Mouse (Mus musculus) liver, embryonic 12.5 days (tissue): ENCODE data around the gene Hils1. TPM values are rescaled to one million over a fixed set of nuclear protein-coding genes. Genes with fewer than 3 reads are reported as not detected.

Experiments used
- ATAC-seq: fragments of 200-750 bp; cut with Nextera tagmentation; 2 replicates; pipeline ENCODE4 v1.8.0; 2017; ENCODE audit warnings: moderate number of reproducible peaks, mild to moderate bottlenecking, moderate library complexity
- H3K27ac ChIP-seq: fragments of 300-500 bp; sonication (generic); 2 replicates; pipeline ENCODE4 v1.5.1; 2016; ENCODE audit warnings: mild to moderate bottlenecking
- H3K27me3 ChIP-seq: fragments of 300-500 bp; sonication (generic); replicated peaks from 2 replicates; pipeline ENCODE4 v1.6.1; 2016; ENCODE audit warnings: mild to moderate bottlenecking, moderate library complexity
- H3K36me3 ChIP-seq: fragments of 300-500 bp; sonication (generic); 2 replicates; pipeline ENCODE4 v1.6.1; 2016; ENCODE audit warnings: mild to moderate bottlenecking, moderate library complexity
- H3K4me1 ChIP-seq: fragments of 300-500 bp; sonication (generic); 2 replicates; pipeline ENCODE4 v1.6.1; 2016
- H3K4me2 ChIP-seq: fragments of 300-500 bp; sonication (generic); 2 replicates; pipeline ENCODE4 v1.6.1; 2016; ENCODE audit warnings: mild to moderate bottlenecking, moderate library complexity
- H3K4me3 ChIP-seq: fragments of 300-500 bp; sonication (generic); 2 replicates; pipeline ENCODE4 v1.5.1; 2016; ENCODE audit warnings: mild to moderate bottlenecking, moderate library complexity
- H3K9ac ChIP-seq: fragments of 300-500 bp; sonication (generic); 2 replicates; pipeline ENCODE4 v1.6.1; 2016; ENCODE audit warnings: mild to moderate bottlenecking, moderate library complexity
- H3K9me3 ChIP-seq: fragments of 300-500 bp; sonication (generic); replicated peaks from 2 replicates; pipeline ENCODE4 v1.6.1; 2016; ENCODE audit warnings: mild to moderate bottlenecking, moderate library complexity
- WGBS: fragments of 180-500 bp; shearing (Covaris S2); methylation state at CpG from one replicate; pipeline ENCODE4 v1.1.7; 2016; ENCODE audit not compliant: insufficient replicate concordance; 5-methylcytosine and 5-hydroxymethylcytosine counted together
- polyA plus RNA-seq: library from polyadenylated mRNA; unstranded; fragments of >200 nt; fragmentation: Nextera tagmentation; extraction: Ambion mirVana; gene quantifications from 2 replicates; pipeline ENCODE4 v1.2.1, GENCODE M21; 2016

Hils1 gene
- polyA plus RNA-seq, 1 experiment from 2014 or later: not detected

DNA sequence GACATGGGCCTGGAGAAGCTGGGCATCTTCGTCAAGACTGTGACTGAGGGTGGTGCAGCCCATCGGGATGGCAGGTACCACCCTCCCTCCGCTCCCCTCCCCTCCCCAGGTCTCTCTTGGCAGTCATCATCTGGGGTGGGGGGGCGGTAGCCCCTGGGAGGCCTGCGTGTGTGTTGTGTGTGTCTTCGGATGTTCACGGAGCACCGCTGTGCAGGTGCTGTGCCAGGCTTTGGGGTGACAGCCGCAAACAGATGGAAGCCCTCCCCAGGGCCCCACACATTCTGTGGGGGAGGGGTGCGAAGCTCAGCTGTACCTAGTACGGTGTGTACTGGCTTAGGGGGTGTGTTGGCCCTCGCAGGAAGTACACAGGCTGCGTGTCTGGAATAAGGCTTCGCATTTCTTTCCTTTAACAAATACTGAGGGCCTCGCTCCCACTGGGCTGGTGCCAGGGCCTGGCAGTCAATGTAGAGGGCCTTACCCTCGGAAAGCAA, 30.7 kb downstream of the Hils1 start:
- no peaks in the 10 kb centered on the region for H3K9me3 ChIP-seq
- H3K27me3 ChIP-seq: no peaks in the 10 kb centered on the region
- H3K36me3 ChIP-seq: peaks cover 96% of the 10 kb centered on the region
- H3K4me2 ChIP-seq: peak overlapping the region; percentile 94
- ATAC-seq: peak; percentile 36
- peaks cover 99% of the 10 kb centered on the region for H3K4me1 ChIP-seq
- 49% methylated on average over 16 of the region's 16 CpGs for WGBS
- H3K27ac ChIP-seq: peak overlapping the region; percentile 90
- H3K9ac ChIP-seq: peak overlapping the region; percentile 95
- peak overlapping the region; percentile 54 for H3K4me3 ChIP-seq

DNA sequence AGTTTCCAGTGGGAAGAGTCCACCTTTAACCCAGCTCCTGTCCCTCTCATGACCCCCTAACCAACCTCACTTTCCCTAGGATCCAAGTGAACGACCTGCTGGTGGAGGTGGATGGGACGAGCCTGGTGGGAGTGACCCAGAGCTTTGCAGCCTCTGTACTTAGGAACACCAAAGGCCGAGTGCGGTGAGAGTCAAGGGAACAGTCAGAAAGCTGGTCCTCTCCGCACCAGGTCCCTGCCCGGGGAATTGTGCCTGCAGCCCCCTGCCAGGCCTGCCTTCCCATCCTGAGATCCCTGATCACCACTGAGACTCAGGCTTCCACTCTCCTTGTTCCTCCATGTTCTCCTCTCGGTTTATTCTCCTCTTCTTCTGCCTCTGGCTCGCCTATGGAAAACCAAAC, 32.7 kb downstream of the Hils1 start:
- Histone ChIP-seq H3K9me3 (no peaks in the 10 kb centered on the region), H3K27me3 (no peaks in the 10 kb centered on the region), H3K36me3 (peaks cover 98% of the 10 kb centered on the region), H3K27ac (peak overlapping the region; percentile 90), H3K4me1 (peaks cover 99% of the 10 kb centered on the region), H3K9ac (peak overlapping the region; percentile 95), H3K4me2 (peak overlapping the region; percentile 94), H3K4me3 (peak overlapping the region; percentile 54; the same call in 1 of the 2 replicates)
- no peak for ATAC-seq
- 47% methylated on average over 8 of the region's 8 CpGs for WGBS

DNA sequence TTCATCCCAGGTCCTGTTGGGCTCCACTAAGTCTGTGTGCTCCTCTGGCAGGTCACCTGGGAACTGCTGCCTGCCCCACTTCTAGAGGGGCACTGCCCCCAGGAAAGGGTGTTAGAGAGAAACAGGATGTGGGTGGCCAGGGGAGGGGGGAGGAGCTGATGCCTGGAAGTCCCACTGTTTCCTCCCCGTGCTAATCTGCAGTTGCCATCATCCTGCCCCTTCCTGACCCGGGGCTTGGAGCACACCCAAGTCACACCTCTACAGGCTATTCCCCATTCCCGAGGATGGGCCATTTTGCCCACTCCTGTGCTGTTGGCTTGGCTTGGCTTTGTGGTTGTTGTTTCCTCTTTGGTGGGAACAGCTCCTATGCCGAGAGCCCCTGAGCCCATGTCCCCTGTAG, 33.2 kb downstream of the Hils1 start:
- Histone ChIP-seq H3K4me2 (peak overlapping the region; percentile 94), H3K4me3 (peak overlapping the region; percentile 54; the same call in 1 of the 2 replicates)

DNA sequence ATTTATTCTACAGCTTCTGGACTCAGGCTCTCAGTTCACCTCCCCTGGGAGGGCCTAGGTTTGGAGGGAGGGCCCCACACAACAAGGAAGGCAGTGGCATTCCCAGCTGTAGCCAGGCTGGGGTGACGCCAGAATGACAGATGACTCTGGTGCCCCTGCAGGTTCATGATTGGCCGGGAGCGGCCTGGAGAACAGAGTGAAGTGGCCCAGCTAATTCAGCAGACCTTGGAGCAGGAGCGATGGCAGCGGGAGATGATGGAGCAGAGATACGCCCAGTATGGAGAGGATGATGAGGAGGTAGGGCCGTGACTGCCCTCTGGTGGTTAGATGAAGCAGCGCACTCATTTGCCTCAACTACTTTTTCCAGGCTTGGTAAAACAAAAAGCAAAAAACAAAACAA, 33.7 kb downstream of the Hils1 start:
- Histone ChIP-seq H3K27ac (peak overlapping the region; percentile 90), H3K4me3 (peak overlapping the region; percentile 54; the same call in 1 of the 2 replicates), H3K9ac (peak overlapping the region; percentile 95), H3K36me3 (peaks cover 98% of the 10 kb centered on the region), H3K4me1 (peaks cover 99% of the 10 kb centered on the region), H3K4me2 (peak overlapping the region; percentile 94), H3K9me3 (no peaks in the 10 kb centered on the region), H3K27me3 (no peaks in the 10 kb centered on the region)
- peak; percentile 31; the same call in 1 of the 2 replicates for ATAC-seq
- 8% methylated on average over 8 of the region's 8 CpGs for WGBS

More for the DNA sequence above, 33.2 kb downstream of the Hils1 start:
- H3K27me3 ChIP-seq: no peaks in the 10 kb centered on the region
- peak overlapping the region; percentile 90 for H3K27ac ChIP-seq
- H3K36me3 ChIP-seq: peaks cover 98% of the 10 kb centered on the region
- H3K9me3 ChIP-seq: no peaks in the 10 kb centered on the region
- H3K9ac ChIP-seq: peak overlapping the region; percentile 95
- H3K4me1 ChIP-seq: peaks cover 99% of the 10 kb centered on the region
- WGBS: 9% methylated on average over 4 of the region's 4 CpGs
- no peak for ATAC-seq

DNA sequence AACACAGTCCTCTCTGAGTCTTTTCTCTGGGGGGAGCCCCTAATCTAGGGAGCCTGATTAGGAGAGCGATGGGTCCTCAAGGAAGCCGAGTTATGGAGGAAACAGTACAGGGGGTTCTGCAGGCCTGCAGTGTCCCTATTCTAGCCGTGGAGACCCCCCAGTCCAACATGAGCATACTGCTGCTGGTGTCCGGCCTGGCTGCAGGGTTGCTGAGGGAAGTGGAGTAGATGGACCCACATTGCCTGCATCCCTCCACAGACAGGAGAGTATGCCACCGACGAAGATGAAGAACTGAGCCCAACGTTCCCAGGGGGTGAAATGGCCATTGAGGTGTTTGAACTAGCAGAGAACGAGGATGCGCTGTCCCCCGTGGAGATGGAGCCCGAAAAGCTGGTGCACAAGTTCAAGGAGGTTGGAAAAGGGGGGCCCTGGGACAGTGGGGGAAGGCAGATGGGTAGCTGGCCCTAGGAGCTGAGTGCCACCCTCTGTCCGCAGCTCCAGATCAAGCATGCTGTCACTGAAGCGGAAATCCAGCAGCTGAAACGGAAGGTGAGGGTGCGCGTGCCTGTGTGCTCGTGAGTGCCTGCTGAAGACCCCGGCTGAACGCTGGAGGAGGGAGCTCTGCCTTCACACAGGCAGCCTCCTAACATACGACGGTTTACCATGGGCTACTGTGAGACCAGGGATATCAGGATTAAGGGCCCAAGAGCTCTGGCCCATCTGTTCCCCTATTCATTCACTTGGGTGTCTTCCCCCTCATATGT, 34.4 kb downstream of the Hils1 start:
- Histone ChIP-seq H3K4me2 (no peak overlapping the region), H3K27me3 (no peaks in the 10 kb centered on the region), H3K27ac (peak overlapping the region; percentile 62), H3K9ac (no peak overlapping the region), H3K4me1 (peaks cover 99% of the 10 kb centered on the region), H3K4me3 (no peak overlapping the region), H3K9me3 (no peaks in the 10 kb centered on the region), H3K36me3 (peaks cover 92% of the 10 kb centered on the region)
- WGBS: 86% methylated on average over 21 of the region's 21 CpGs
- no peak for ATAC-seq

DNA sequence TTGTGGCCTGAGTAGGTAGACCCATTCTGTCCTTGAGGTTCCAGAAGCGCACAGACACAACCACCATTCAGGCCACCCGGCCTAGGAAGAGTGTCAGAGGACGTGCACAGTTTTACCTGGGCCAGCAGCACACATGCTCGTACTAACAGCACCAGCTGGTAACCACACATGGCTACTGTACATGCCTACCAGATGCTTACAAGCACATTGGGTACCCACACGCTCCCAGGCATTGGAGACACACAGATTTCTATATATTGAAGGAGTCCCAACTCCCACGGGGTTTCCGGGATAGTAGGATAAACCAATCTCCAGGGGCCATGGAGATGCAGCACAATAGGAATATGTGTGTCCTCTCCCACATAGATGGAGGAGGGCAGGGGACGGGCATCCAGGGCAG, 35.3 kb downstream of the Hils1 start:
- Histone ChIP-seq H3K36me3 (peaks cover 82% of the 10 kb centered on the region), H3K27ac (peak overlapping the region; percentile 41; the same call in 1 of the 2 replicates), H3K27me3 (no peaks in the 10 kb centered on the region), H3K9me3 (no peaks in the 10 kb centered on the region), H3K4me2 (no peak overlapping the region), H3K4me1 (peaks cover 99% of the 10 kb centered on the region), H3K4me3 (no peak overlapping the region), H3K9ac (peak overlapping the region; percentile 33)
- 88% methylated on average over 8 of the region's 8 CpGs for WGBS
- ATAC-seq: no peak

GRCm38 (mm10) chr11:95004136-95004936, 36.9 kb downstream of the Hils1 start:
- 77% methylated on average over 12 of the region's 12 CpGs for WGBS
- peaks cover 99% of the 10 kb centered on the region for H3K4me1 ChIP-seq
- H3K36me3 ChIP-seq: peaks cover 66% of the 10 kb centered on the region
- no peaks in the 10 kb centered on the region for H3K9me3 ChIP-seq
- no peak overlapping the region for H3K4me3 ChIP-seq
- no peak overlapping the region for H3K4me2 ChIP-seq
- no peaks in the 10 kb centered on the region for H3K27me3 ChIP-seq
- ATAC-seq: no peak
- H3K27ac ChIP-seq: peak overlapping the region; percentile 100
- no peak overlapping the region for H3K9ac ChIP-seq

GRCm38 (mm10) chr11:95004937-95005198, 37.5 kb downstream of the Hils1 start:
- H3K9ac ChIP-seq: no peak overlapping the region
- H3K4me2 ChIP-seq: no peak overlapping the region
- H3K36me3 ChIP-seq: peaks cover 61% of the 10 kb centered on the region
- no peak overlapping the region for H3K4me3 ChIP-seq
- WGBS: 73% methylated on average over 6 of the region's 6 CpGs
- ATAC-seq: no peak
- peak overlapping the region; percentile 100 for H3K27ac ChIP-seq
- no peaks in the 10 kb centered on the region for H3K9me3 ChIP-seq
- no peaks in the 10 kb centered on the region for H3K27me3 ChIP-seq
- H3K4me1 ChIP-seq: peaks cover 96% of the 10 kb centered on the region

DNA sequence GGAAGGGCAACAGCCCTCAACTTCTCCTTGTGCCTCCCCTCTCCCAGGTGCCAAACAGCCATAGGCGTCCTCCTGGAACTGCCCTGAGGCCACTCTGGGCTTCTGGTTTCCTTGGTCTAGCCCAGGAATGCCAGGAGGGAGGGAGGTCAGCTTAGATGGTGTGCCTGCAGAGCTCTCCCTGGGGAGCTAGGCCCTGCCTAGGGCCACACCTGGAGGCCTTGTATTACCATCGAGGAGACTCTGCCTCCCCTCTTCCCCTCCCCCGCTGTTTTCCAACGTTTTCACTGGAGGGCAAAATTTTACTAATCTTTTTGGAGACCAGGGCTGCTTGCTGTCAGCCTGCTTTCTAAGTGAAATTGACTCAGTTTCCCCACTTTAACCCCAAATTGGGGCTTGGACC, 38.6 kb downstream of the Hils1 start:
- H3K9ac ChIP-seq: peak overlapping the region; percentile 69
- peak overlapping the region; percentile 100 for H3K27ac ChIP-seq
- WGBS: 45% methylated on average over 4 of the region's 4 CpGs
- H3K4me2 ChIP-seq: peak overlapping the region; percentile 76
- peaks cover 84% of the 10 kb centered on the region for H3K4me1 ChIP-seq
- no peaks in the 10 kb centered on the region for H3K9me3 ChIP-seq
- H3K36me3 ChIP-seq: peaks cover 49% of the 10 kb centered on the region
- H3K27me3 ChIP-seq: peaks cover 2% of the 10 kb centered on the region; the same call in 1 of the 2 replicates
- no peak for ATAC-seq
- peak overlapping the region; percentile 57 for H3K4me3 ChIP-seq

DNA sequence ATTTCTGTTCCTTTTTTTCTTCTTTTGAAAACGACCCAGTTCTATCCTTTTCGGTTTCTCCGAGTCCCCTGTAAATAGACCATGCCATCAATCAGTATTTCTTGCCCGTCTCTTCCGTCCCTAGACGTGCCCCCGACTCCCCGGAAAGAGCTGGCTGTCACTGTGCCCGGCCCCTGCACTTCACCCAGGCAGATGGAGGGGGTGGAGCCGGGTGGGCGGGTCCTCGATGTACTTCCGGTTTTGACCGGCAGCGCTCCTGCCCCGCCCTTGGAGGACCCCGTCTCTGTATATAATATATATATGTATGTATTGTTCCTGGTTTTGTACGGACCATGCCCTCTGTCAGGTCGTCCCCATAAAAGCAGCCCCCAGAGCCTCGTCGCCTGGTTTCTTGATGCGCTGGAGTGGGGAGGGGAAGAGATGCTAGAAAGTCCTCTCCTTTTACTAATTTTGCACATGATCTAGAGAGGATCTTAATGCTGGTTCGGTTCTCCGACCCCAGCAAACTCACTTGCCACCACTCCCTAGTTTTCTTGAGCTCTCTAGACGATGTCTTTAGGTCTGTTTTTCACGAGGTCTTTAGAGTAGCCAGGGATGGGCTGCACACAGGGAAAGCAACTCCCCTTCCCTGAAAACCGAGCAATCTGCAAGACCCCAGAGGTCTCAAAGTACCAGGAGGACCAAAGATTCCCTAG, 39.3 kb downstream of the Hils1 start:
- 1% methylated on average over 27 of the region's 27 CpGs for WGBS
- peak overlapping the region; percentile 76 for H3K4me2 ChIP-seq
- peaks cover 6% of the 10 kb centered on the region; the same call in 1 of the 2 replicates for H3K27me3 ChIP-seq
- peak overlapping the region; percentile 100 for H3K27ac ChIP-seq
- H3K36me3 ChIP-seq: peaks cover 44% of the 10 kb centered on the region
- ATAC-seq: peak; percentile 63
- H3K9ac ChIP-seq: peak overlapping the region; percentile 69
- H3K9me3 ChIP-seq: no peaks in the 10 kb centered on the region
- H3K4me3 ChIP-seq: peak overlapping the region; percentile 57
- peaks cover 83% of the 10 kb centered on the region for H3K4me1 ChIP-seq

DNA sequence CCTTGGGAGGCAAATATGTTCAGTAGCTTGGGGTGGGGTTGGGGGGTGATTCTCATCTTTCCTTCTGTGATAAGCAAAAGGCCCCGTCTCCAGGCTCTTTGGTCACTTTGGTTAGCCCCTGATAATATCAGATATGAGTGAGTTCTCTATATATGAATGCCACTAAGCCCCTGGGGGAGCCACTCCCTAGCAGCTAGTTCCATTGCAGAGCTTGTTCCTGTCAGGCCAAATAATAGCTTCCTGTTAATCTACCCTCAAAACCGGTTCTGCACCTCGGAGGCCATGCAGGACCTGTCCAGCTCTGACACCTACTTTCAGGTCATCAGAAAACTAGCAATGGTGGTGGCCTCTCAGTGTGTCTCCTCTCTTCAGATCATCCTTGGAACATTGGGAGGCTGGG, 40.0 kb downstream of the Hils1 start:
- no peaks in the 10 kb centered on the region for H3K9me3 ChIP-seq
- peak overlapping the region; percentile 69 for H3K9ac ChIP-seq
- peaks cover 80% of the 10 kb centered on the region for H3K4me1 ChIP-seq
- H3K27ac ChIP-seq: peak overlapping the region; percentile 100
- peaks cover 6% of the 10 kb centered on the region; the same call in 1 of the 2 replicates for H3K27me3 ChIP-seq
- peak overlapping the region; percentile 76 for H3K4me2 ChIP-seq
- 13% methylated on average over 3 of the region's 3 CpGs for WGBS
- peaks cover 37% of the 10 kb centered on the region for H3K36me3 ChIP-seq
- ATAC-seq: no peak
- H3K4me3 ChIP-seq: peak overlapping the region; percentile 57; the same call in 1 of the 2 replicates
